Mouse (Mus musculus) left cerebral cortex, postnatal 36 days (tissue): ENCODE measurements around the gene Thnsl1. TPM values are rescaled to one million over a fixed set of nuclear protein-coding genes. Genes with fewer than 3 reads are reported as not detected.
A peak's percentile ranks its signal among the peaks of the same experiment; 100 is the strongest.

ENCODE experiments used
- DNase-seq, 2 experiments: peaks; one replicate each; pipeline ENCODE4 v3.0.0; 2021 to 2022; ENCODE audit warnings: low spot score in 2 of 2, mixed read lengths in 1 of 2
- intact Hi-C: fragments of 180-260 bp; cut with DNase I; formaldehyde crosslinking; loops from one replicate; pipeline ENCODE4 v1.15.1; 2025
- total RNA-seq, 2 experiments: library from RNA; stranded (reverse); gene quantifications; 2 replicates each; pipeline ENCODE4 v1.2.3; 2021

Gene Thnsl1
- 10 to 100 TPM; 17.4 to 22.3 TPM for total RNA-seq

- peak; percentile 96 to 97 for DNase-seq
- intact Hi-C loops, result loop anchor here (5.0 kb wide), 1 partner anchor 712 kb away; no protein-coding TSS in a partner anchor
Measured at GRCm38 (mm10) chr2:21204912-21205830, at the start of gene Thnsl1, which contains the start of gene Enkur. Gene Thnsl1 (plus strand): TSS chr2:21205724. Gene Enkur (minus strand): TSS chr2:21205365.

- intact Hi-C loops, result no loop called here
- DNase-seq, result no peak
Measured at GRCm38 (mm10) chr2:21164296-21164695, 41.2 kb upstream of the Thnsl1 start.

GRCm38 (mm10) chr2:21167916-21168315 lies 37.6 kb upstream of the Thnsl1 start:
- DNase-seq, result no peak
- intact Hi-C loops, result no loop called here

GRCm38 (mm10) chr2:21172797-21173196 lies 32.7 kb upstream of the Thnsl1 start:
- no peak for DNase-seq
- intact Hi-C loops, result no loop called here

GRCm38 (mm10) chr2:21179136-21179535 lies 26.4 kb upstream of the Thnsl1 start:
- intact Hi-C loops, result no loop called here
- no peak for DNase-seq

- no peak for DNase-seq
- intact Hi-C loops, result no loop called here
Measured at GRCm38 (mm10) chr2:21182811-21183210, 22.7 kb upstream of the Thnsl1 start.

- peak; percentile 44 to 64 for DNase-seq
- intact Hi-C loops, result loop anchor here (1.0 to 5.0 kb wide), 2 partner anchors 133 to 220 kb away; partner anchors contain the start of gene Arhgap21
Measured at GRCm38 (mm10) chr2:21187576-21187975, 17.9 kb upstream of the Thnsl1 start.

GRCm38 (mm10) chr2:21188610-21189009 lies 16.9 kb upstream of the Thnsl1 start:
- intact Hi-C loops, result loop anchor here (1.0 to 5.0 kb wide), 2 partner anchors 221 to 290 kb away; partner anchors contain the start of gene Arhgap21
- DNase-seq, result no peak

- intact Hi-C loops, result no loop called here
Measured at GRCm38 (mm10) chr2:21191232-21191631, 14.3 kb upstream of the Thnsl1 start.

GRCm38 (mm10) chr2:21195233-21195632 lies 10.3 kb upstream of the Thnsl1 start:
- DNase-seq, result no peak
- intact Hi-C loops, result no loop called here

More at GRCm38 (mm10) chr2:21191232-21191631, 14.3 kb upstream of the Thnsl1 start:
- DNase-seq, result no peak

GRCm38 (mm10) chr2:21199051-21199450 lies 6.5 kb upstream of the Thnsl1 start:
- intact Hi-C loops, result no loop called here
- no peak for DNase-seq

- DNase-seq, result no peak
- intact Hi-C loops, result no loop called here
Measured at GRCm38 (mm10) chr2:21202754-21203153, 2.8 kb upstream of the Thnsl1 start.

- DNase-seq, result no peak
- intact Hi-C loops, result loop anchor here (5.0 kb wide), 1 partner anchor 712 kb away; no protein-coding TSS in a partner anchor
Measured at GRCm38 (mm10) chr2:21205831-21206159, 271 bp downstream of the Thnsl1 start.

GRCm38 (mm10) chr2:21206278-21206677 lies 754 bp downstream of the Thnsl1 start:
- no peak for DNase-seq
- intact Hi-C loops, result loop anchor here (5.0 kb wide), 1 partner anchor 711 kb away; no protein-coding TSS in a partner anchor

GRCm38 (mm10) chr2:21211361-21211760 lies 5.8 kb downstream of the Thnsl1 start:
- intact Hi-C loops, result loop anchor here (5.0 kb wide), 3 partner anchors 51 to 716 kb away; no protein-coding TSS in a partner anchor
- DNase-seq, result no peak

- intact Hi-C loops, result loop anchor here (5.0 kb wide), 3 partner anchors 48 to 713 kb away; no protein-coding TSS in a partner anchor
- no peak for DNase-seq
Measured at GRCm38 (mm10) chr2:21214322-21214721, 8.8 kb downstream of the Thnsl1 start.

GRCm38 (mm10) chr2:21215284-21215683 lies 9.8 kb downstream of the Thnsl1 start:
- intact Hi-C loops, result no loop called here

GRCm38 (mm10) chr2:21222453-21223384 lies 17.2 kb downstream of the Thnsl1 start:
- intact Hi-C loops, result no loop called here
- DNase-seq, result no peak

More at GRCm38 (mm10) chr2:21215284-21215683, 9.8 kb downstream of the Thnsl1 start:
- no peak for DNase-seq

- intact Hi-C loops, result no loop called here
Measured at GRCm38 (mm10) chr2:21230276-21230675, 24.8 kb downstream of the Thnsl1 start.

GRCm38 (mm10) chr2:21231147-21231546 lies 25.6 kb downstream of the Thnsl1 start:
- DNase-seq, result no peak
- intact Hi-C loops, result no loop called here

More at GRCm38 (mm10) chr2:21230276-21230675, 24.8 kb downstream of the Thnsl1 start:
- no peak for DNase-seq
